9 mouse cellular contexts compared by ENCODE assay signal in the genomic region with DNA sequence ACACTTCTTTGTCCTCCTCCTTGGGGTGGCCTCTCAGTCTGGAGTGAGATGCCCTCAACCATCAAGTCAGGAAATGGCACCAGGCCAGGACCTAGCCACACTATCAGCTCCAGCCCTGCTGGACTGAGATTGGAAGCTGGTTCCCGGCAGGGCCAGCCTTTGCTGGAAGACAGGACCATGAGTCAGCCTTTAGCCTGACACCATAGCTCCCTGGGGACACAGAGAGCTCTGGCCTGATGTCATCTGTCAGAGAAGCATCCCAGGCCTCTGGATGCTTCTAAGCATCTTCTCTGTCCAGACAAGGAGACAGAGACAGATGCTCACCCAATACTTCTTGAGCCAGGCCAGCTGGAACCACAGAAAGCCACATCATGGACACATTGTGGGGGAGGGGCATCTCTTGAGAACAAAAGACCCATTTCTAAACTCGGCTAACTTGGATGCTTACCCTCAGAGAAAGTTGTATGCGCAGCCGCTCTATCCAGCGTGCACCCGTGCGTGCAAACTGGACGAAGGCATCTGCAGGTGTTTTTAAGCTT. TPM values are rescaled to one million over a fixed set of nuclear protein-coding genes. Genes with fewer than 3 reads are reported as not detected.
DNase-seq lines count a peak whose midpoint lies in the region; ATAC-seq lines count a peak whose summit lies in the region.
"Had no signal": no experiment of that assay in that cellular context is flagged by ENCODE, and none has a peak within 500 bp of the region (broad histone marks: within the 10 kb centered on the region; RNA-seq: fewer than 3 reads in every experiment).

No protein-coding gene starts in this region.

- peak; percentile 39; the same call in 1 of the 2 replicates for ATAC-seq in erythroblast, adult 5-6 weeks (replicated peaks; ENCODE audit: low FRiP score, poor library complexity, severe bottlenecking)
- ATAC-seq in neural tube, embryonic 13.5 days (ENCODE audit: low read depth), result no peak

- H3K9me3 ChIP-seq in neural tube, embryonic 13.5 days, result no peaks in the 10 kb centered on the region
- H3K9me3 ChIP-seq: limb, embryonic 13.5 days had no signal

- peak overlapping the region; percentile 100 for H3K9ac ChIP-seq in neural tube, embryonic 13.5 days

- H3K4me1 ChIP-seq in neural tube, embryonic 13.5 days (replicated peaks), result peaks cover 31% of the 10 kb centered on the region

- H3K27me3 ChIP-seq in neural tube, embryonic 13.5 days, result no peaks in the 10 kb centered on the region; the same call in 1 of the 2 replicates

- peak overlapping the region; percentile 87 for H3K4me3 ChIP-seq in neural tube, embryonic 13.5 days

- no peaks in the 10 kb centered on the region for H3K36me3 ChIP-seq in neural tube, embryonic 13.5 days
- H3K36me3 ChIP-seq: limb, embryonic 13.5 days had no signal

- intact Hi-C loops in heart, postnatal 36 days (cut with DNase I), result no loop called here

- 24% methylated on average over 8 of the region's 8 CpGs for WGBS in neural tube, embryonic 13.5 days

- peak overlapping the region; percentile 85 for H3K4me2 ChIP-seq in neural tube, embryonic 13.5 days

- peak; percentile 20 for DNase-seq in lung, postnatal 36 days
- no peak for DNase-seq in lung, postnatal 25 days (ENCODE audit: low spot score)
- peak; percentile 78 for DNase-seq in adrenal gland, postnatal 14 days
- peak; percentile 48 to 54 for DNase-seq in heart, postnatal 36 days
- no peak for DNase-seq in T-cell, adult 2 months (ENCODE audit: low spot score)
- no peak for DNase-seq in thymus, postnatal 25 days

- H3K27ac ChIP-seq in neural tube, embryonic 13.5 days (replicated peaks), result peak overlapping the region; percentile 98
- H3K27ac ChIP-seq: limb, embryonic 13.5 days had no signal

RNA-seq across cellular contexts. Expression of gene Tubb3, which starts 1.1 kb away (rescaled TPM):
- 7.3 and 32.4 TPM in 2 replicates for total RNA-seq in adrenal gland, postnatal 14 days (2021)
- total RNA-seq in erythroblast, adult 5-6 weeks (2015; ENCODE audit: low replicate concordance), result 3.8 TPM in 1 of 2 replicates, not detected in the other
- total RNA-seq in erythroblast, adult 5-6 weeks (2017; ENCODE audit: low replicate concordance), result not detected in 2 replicates
- under 1 TPM in 1 of 2 experiments, not detected in 1; 0.72 TPM for total RNA-seq in heart, postnatal 36 days (2021)
- polyA plus RNA-seq in neural tube, embryonic 13.5 days (2015; fragmentation: Nextera tagmentation; extraction: Ambion mirVana), result 1,543 and 1,658 TPM in 2 replicates

RNA-seq across cellular contexts. Expression of gene Mc1r, which starts 3.2 kb away (rescaled TPM):
- not detected in 2 replicates for total RNA-seq in adrenal gland, postnatal 14 days (2021)
- not detected in 2 replicates for total RNA-seq in erythroblast, adult 5-6 weeks (2015; ENCODE audit: low replicate concordance)
- total RNA-seq in erythroblast, adult 5-6 weeks (2017; ENCODE audit: low replicate concordance), result not detected in 2 replicates
- not detected for total RNA-seq in heart, postnatal 36 days (2021)
- 0.21 and 0.22 TPM in 2 replicates for polyA plus RNA-seq in neural tube, embryonic 13.5 days (2015; fragmentation: Nextera tagmentation; extraction: Ambion mirVana)

RNA-seq across cellular contexts. Expression of gene Def8, which starts 13.2 kb away (rescaled TPM):
- 26.7 and 28.5 TPM in 2 replicates for total RNA-seq in adrenal gland, postnatal 14 days (2021)
- total RNA-seq in erythroblast, adult 5-6 weeks (2015; ENCODE audit: low replicate concordance), result 11.3 and 15.8 TPM in 2 replicates
- total RNA-seq in erythroblast, adult 5-6 weeks (2017; ENCODE audit: low replicate concordance), result 12.8 and 16.5 TPM in 2 replicates
- 10 to 100 TPM; 51.6 to 58.1 TPM for total RNA-seq in heart, postnatal 36 days (2021)
- 43.3 and 44.5 TPM in 2 replicates for polyA plus RNA-seq in neural tube, embryonic 13.5 days (2015; fragmentation: Nextera tagmentation; extraction: Ambion mirVana)

RNA-seq across cellular contexts. Expression of gene Tcf25, which starts 36.6 kb away (rescaled TPM):
- total RNA-seq in adrenal gland, postnatal 14 days (2021), result 189 and 198 TPM in 2 replicates
- 25.3 and 45.0 TPM in 2 replicates for total RNA-seq in erythroblast, adult 5-6 weeks (2015; ENCODE audit: low replicate concordance)
- total RNA-seq in erythroblast, adult 5-6 weeks (2017; ENCODE audit: low replicate concordance), result 19.5 and 29.4 TPM in 2 replicates
- 100 to 1,000 TPM; 121 to 130 TPM for total RNA-seq in heart, postnatal 36 days (2021)
- 317 and 328 TPM in 2 replicates for polyA plus RNA-seq in neural tube, embryonic 13.5 days (2015; fragmentation: Nextera tagmentation; extraction: Ambion mirVana)

Comparison
In these comparisons a context has a peak if more than half of its experiments do, and no peak if none do; other contexts are left out.
1. DNase-seq: peak in lung, postnatal 36 days (single experiment), adrenal gland, postnatal 14 days (single experiment) and heart, postnatal 36 days (2 of 2); none in lung, postnatal 25 days (single experiment), T-cell, adult 2 months (single experiment) and thymus, postnatal 25 days (single experiment).